Mouse (Mus musculus): ENCODE measurements around the gene Atp8a1. TPM values are rescaled to one million over a fixed set of nuclear protein-coding genes. Genes with fewer than 3 reads are reported as not detected.
"Not testable (repeated sequence)": the region's sequence is repeated elsewhere in the genome, so short reads cannot be mapped to it uniquely, and the experiment has no call there.

Atp8a1 gene
- total RNA-seq, 2 experiments from 2014 or later = 9.7 to 11.3 TPM

DNA sequence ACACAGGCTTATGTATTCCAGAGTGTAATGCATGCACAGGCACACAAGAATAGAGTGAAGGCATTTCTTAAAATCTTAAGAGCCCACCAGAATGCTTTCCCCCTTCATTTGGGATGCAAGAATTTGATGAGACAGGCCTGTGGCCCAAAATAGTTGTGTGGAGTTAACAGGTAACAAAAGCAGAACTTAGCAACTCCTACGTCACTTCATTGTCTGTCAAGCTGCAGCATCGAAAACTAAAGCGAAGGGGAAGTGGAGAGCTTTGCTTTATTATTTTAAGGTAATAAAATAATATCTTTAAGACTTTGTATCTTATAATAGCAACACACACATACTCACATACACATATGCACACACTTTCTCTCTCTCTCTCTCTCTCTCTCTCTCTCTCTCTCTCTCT, 20.3 kb downstream of the Atp8a1 start:
- no peak for DNase-seq

DNA sequence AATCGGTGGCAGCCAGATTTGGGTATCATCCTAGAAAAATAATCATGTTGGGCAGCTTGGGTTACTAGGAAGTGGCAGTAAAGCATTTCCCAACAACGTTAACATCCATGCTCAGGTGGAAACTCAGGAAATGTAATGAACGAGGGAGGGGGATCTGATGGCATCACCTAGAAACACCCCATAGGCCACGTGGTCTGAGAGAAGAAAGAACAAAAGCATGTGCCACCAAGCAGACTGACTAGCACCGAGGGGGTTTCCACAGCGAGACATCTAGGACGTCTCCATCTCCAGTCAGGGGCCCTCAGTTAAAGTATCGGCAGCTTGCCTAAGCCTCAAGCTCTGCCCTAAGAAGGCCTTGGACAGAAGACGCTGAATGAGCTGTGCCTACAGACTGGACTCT, 21.0 kb downstream of the Atp8a1 start:
- no peak for DNase-seq

DNA sequence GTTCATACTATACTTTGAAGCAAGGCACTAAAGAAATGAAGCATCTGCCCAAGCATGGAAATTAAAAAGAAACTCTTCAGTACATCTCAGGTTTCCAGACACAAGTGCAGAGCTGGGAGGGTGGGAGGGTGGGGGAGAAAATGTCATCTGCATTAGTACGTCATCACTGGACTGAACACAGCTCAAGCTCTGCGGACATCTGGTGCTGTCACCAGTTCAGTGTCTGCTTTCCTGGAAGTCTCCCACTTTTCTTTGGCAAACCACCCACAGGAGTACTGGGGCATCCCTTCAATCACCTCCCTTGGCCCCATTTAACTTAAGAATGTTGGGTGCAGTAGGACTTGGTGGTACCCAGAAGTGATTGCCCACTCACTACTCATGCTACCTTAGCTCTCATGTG, 22.6 kb downstream of the Atp8a1 start:
- no peak for DNase-seq

DNA sequence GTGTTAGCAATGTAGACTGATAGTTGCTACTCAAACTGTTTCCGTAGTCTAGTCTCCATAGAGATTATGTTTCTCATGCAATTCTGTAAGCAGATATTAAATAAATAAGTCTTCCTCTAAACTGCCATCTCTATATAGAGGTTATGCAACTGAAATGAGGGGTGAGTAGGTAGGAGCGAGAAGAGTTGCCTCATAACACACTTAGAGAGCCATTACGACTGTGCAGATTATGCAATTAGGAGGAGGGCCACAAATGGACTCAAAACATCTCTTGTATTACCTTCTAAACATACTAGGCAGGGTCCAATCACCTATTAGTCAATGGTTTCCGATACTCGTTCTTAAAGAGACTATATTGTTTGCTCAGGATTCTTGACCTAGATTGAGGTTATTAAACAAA, 23.5 kb downstream of the Atp8a1 start:
- DNase-seq = no peak

DNA sequence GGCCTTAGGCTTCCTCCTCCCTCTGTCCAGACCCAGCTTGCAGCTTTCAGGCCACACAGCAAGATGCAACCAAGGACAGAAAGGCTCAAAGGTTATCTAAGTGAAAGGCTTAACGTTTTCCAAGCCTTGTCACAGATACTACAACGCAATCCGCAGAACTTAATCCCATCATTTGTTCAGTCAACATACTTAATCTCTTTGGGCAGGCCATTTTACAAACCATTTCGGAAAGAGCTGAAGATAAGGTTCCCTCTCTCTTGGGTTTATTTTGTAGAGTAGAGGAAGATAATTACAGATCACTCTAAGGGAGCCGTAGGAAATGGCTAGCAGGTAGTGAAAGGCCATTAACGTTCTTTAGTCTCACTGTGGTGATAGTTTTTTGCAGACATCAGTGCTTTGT, 24.6 kb downstream of the Atp8a1 start:
- no peak for DNase-seq

DNA sequence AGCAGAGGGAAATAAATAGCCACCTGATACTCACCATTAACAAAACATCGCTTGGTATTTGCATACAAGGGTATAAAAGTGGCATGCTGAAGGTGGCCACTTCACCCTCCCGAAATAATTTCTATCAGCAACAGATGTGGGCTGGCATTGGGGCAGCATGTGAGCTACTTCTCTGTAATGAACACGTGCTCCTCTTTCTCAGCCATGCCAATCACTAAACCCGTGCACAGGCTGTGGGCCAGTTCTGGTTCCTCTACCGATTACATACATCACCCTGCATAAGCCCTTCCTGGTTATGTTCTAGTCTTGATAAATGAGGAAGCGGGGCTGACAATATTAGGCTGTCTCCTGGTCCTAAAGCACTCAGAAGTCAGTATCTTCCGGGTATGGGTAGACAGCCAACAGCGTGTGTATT, 25.2 kb downstream of the Atp8a1 start:
- no peak for DNase-seq

DNA sequence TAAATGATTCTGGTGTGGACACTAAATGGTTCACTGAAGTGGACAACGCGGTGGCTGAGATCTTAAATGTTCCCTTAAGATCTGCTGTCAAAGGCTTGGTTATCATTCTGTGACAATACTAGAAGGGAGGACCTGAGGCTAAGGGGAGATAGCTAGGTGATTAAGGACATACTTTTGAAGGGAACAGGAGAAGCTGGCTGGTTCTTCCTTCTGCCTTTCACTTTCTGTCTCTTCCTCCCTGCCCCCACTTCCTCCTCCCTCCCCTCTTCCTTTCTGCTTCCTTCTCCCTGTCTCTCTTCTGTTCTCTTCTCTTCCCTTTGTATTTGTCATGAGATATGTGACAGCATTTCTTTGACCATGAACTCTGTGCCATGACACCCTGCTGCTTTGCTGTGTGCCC, 26.0 kb downstream of the Atp8a1 start:
- DNase-seq = no peak

DNA sequence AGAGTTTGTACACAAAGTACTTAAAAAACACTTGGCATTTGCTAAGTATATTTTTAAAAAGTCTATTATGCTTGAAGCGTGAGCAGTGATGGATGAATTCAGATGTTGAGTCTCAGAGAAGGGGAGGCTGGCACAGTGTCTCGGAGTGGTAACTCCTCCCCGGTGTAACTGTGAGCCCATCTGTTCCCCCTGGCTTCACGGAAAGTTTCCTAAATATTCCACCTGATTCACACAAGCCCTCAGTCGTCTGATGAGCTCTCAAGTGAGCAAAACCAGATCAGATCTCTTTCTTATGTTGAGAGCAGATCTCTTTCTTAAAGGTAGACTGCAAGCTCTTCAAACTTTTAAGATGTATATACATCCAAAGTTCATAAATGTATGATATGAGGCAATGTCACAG, 27.8 kb downstream of the Atp8a1 start:
- DNase-seq = no peak

DNA sequence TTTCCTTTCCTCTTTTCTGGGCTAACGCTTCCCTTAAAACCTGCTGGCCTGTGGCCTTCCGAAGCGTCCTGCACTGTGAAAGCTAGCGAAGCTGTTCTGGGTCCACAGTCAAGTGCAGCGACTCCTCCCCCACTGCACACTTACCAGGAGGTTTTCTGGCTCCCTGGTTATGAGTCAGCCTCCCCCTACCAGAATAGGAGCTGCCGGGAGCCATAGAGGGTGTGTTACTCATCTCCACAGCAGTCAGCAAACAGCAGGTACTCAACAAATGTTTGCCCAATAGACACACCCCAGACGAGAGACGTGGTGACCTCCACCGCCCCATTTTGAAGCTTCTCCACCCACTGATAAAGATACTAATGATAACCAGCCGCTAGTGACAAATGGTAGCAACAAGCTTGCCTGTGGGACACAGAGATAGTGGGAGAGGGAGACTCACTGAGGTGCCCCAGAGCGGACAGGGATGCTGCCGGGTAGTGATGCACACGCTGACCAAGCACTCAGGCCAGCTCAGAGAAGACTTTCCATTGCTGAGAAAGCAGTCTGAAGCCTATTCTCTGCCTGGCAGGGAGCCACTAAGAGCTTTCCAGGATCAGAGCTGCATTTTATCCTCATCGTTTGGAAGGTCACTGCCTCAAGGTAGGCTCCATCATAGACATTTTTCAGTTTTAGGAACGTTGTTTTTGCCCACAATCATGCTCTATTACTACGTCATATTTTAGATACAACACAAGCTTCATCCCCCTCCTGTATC, 31.5 kb downstream of the Atp8a1 start:
- DNase-seq = no peak

DNA sequence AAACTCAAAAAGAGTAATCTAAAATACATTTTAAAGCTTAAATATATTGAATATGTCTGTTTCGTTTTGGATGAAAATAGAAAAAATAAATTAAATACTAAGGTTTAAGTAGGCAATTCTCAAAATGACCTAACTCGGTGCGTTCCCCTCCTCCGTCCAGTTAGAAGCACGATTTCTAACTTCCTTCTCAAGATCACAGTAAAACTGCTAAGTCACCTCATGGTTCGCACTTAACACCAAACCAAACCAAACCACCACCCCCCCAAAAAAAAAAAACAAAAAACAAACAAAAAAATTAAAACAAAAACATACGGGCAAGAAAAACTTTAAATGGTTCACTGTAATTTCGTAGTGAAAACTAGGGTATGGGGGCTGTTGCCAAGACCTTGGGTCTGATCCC, 32.2 kb downstream of the Atp8a1 start:
- not testable (repeated sequence) for DNase-seq

DNA sequence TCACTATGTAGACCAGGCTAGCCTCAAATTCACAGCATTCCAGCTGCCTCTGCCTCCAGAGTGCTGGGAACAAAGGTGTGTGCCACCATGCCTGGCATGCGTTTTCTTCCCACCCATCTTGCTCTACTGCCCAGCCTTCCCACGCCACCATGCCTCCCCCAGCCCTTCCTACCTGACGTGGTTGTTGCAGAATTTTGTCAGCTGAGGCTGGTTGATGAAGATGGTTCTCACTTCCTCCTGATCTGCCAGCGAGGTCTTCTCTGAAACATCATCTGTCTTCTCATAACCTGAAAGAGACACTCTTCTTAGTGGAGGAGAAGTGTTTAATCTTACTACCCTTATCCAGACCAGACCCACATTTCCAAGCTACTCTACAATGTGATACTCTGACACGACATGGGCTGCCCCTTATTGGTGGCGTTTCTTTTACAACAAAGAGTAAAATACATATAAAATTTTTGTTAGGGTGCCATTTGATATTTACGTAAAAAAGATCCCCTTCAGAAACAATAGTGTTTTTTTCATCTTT, 32.7 kb downstream of the Atp8a1 start:
- no peak for DNase-seq

DNA sequence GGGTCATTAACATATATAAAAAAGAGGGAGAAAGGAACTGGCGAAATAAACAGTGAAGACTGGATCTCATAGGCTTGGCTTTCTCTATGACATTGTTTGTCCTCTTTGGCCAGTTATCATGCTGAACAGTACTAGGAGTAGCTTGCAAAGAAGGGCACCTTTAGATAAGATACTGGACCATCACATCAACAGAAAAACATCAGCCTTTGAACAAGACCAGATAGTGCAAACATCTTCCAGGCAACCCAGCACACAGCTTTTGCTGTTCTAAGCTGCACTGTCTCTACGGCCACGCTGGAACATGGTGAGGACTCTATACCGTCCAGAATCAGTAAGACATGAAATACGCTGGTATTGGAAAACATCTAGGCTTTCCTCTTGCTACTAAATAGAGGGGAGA, 33.9 kb downstream of the Atp8a1 start:
- no peak for DNase-seq

DNA sequence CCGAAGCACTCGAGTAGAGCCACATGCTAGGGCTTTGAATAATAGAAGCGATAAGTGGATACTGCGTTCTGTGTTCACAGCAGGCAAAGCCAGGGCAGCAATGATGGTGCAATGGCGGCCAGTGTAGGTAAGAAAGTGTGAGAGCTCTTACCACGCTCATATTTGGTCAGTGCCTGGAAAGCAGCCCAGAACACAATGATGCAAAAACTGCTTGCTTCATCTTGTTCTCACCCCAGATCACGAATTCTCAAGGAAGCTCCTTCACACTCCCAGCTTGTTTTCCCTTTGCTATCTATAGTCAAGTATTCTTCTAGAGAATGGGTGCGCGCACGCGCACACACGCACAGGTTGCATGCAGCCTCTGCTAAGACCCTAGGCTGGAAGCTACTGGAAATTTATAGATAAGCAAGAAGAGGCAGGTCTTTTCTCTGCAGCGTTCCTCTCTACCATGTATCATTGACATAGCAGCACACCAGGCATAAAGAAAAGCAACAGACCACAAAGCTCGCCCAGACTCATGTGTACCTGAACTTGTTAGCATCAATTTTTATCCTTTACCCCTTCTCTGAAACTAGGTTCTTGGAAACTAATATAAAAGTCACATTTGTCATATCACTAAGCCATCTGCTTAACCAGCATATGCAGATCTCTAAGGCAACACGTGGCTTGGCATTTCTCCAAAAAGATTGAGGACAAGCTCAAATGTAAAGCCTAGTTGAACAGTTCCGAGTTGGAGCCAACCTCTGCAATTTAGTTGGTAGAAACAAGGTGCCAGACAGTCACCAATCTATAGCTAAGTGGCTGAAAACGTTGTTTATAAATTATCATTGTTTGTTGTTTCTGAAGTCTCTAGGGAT, 44.8 kb downstream of the Atp8a1 start:
- no peak for DNase-seq

DNA sequence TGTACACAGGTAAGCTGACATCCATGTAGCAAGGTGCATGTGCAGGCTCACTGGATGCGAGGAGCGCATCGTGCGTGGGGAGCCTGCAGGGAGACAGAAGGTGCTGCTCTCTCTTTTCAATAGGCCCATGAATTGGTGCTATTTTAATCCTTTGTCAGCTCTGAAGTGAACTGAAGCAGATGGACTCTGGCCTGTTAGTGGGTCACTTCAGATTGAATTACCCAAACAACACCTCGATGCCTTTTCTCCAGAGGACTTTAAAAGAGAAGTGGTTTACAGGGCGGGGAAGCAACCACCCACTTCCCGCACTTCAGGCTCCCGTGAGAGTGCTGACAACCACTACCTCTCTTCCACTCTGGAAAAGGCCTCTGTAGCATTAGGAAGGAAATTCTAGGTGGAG, 46.4 kb downstream of the Atp8a1 start:
- no peak for DNase-seq

DNA sequence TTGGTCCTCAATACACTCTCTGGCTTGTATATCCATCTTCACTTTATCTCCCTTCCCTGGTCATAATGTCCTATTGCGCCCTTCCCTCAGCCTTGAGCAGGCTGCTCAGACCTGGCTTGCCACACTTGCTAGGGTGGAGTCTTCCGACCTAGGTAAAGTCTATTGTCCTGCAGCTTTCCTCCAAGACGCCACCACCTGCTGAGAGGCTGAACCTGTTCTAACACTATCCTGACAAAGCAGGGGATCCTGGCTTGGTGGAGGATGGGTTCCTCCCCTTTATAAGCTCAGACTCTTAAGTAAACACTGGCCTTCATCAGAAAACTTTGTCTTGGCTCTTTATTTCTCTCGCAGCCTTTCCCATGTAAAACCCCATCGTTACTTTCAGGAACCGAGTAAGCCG, 47.4 kb downstream of the Atp8a1 start:
- DNase-seq = no peak

DNA sequence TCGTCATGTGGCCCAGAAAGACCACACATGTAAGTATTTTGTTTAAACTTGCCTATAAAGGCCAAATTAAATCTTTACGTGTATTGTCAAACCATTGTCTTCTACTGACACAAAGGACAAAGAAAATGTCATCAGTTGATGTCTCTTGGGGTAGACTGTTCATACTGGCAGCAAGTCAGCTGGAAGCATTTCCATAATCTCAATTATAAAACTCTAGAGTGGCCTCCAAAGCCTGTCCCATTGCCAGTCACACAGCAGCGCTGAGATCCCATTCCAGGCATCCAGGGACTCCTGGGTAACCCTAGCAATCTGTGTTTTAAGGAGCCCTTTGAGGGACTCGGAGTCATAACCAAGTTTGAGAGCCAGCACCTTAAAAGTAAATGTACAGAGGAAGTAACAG, 48.9 kb downstream of the Atp8a1 start:
- DNase-seq = no peak

DNA sequence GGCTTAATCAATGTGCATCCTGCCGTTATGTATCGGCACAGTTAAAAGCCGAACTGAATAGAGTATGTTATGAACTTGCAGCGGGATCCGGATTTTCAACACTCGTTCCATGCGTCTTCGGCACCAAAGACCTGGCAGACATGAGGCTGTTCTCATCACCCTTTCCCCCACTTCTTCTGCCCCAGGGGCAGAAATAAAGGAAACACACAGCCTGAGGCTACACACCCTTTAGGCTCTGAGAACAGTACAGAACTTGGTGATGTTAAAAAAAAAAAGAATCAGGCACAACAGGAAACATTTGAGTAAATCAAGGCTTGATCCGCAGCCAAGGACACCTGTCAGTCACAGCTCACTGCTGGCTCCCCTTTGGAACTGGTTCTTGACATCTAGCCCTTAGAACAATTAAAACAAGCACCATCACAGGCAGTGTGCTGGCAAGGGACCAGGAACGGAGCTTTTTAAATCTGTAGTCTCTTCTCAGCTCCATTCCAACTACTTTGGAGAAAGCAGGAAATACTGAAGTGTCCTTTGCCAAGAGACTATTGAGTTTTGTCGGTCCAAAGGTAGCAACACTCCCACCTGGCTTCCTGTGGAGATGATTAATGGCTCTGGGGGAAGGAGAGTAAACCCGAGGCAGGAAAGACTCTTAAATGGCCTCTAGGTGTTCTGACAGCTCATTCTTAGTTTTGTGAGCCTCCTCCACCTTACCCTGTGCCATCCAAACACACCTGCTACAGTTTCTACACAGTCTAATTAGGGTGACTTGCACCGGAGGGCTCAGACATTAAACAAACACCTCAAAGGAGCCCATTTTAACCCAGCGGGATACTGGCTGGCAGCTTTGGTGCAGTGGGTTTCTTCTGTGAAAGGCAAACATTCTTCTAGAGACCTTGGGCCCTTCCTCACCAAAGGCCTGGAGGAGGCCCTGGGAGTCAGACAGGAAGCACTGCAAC, 50.0 kb downstream of the Atp8a1 start:
- DNase-seq = no peak

DNA sequence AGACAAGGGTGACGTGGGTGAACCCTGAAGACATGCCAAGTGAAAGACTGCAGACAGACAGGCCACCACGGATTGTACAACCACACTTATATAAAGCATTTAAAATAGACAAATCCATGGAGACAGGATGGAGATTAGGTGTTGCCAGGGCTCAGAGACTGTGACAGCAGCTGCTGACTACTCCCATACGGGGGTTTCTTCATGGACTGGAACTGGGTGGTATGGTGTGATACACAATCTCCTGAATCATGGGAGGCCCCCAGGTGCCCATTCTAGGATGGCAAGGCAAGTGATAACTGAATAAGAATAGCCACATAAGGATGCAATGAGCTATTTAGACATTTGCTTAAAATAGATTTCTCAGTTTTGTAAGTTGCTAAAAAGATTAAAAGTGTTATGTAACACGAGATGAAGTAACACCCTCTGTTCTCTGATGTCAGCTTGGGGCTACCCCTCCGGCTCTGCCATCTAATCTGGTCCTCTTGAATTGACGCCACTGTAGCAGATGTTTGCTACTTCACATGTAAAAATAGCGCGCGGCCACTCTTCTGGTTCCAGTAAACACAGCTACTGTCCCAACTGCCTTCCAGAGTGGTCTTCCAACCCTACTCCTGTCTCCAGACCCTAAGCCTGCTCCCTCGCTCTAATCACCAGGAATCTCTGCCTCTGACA, 53.0 kb downstream of the Atp8a1 start:
- DNase-seq = no peak

DNA sequence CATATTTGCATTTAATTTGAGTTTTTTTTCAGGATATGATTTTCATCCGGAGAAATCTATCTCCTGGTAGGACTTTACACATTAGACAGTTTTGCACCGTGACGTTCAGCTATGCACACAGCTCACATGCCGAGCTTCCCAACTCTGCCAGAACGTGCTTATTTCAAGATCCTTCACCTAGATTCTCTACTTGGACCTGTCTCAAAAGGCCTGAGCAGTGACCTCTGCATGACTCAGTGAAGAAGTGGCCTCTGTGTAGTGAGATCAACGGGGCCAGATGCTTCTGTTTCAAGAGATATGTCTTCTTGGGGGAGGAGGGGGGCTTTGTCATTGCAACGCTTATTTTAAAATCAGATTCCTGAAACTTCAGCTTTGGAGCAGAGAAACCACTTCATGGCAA, 64.5 kb downstream of the Atp8a1 start:
- no peak for DNase-seq

DNA sequence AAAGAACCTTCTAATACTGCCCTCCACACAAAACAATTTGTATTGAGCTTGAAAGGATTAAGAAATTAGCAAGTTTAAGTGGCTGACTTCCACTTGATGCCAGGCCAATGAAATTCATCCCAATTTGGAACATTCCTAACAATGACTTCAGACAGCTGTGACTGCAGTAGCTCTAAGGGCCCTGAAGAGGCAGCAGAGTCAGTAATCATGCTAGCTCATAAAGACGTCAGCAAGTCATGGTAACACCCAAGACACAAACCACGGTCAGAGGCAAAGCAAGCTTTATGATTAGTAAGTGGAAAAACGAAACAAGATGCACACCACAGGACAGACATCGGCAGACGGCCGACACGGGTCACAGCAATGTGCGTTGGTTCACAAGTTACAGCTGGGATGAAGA, 69.2 kb downstream of the Atp8a1 start:
- peak; percentile 14 for DNase-seq

DNA sequence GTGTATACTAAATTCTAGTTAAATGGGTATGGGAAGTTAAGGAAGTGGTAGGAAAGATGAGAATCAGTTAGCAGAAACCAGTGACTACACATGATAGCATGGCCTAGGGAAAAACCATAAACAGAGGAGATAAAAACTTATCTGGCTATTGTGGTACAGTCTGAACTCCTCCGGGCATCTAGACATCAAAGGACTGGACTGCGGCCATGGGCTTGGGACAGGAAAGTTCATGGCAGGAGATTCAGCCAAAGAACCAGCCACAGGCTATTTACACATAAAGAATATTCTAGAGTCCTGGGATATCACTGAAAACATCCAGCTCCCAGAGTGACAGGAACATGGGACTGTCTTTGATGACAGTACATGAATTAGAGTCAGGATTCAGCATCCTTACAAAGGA, 73.0 kb downstream of the Atp8a1 start:
- no peak for DNase-seq

DNA sequence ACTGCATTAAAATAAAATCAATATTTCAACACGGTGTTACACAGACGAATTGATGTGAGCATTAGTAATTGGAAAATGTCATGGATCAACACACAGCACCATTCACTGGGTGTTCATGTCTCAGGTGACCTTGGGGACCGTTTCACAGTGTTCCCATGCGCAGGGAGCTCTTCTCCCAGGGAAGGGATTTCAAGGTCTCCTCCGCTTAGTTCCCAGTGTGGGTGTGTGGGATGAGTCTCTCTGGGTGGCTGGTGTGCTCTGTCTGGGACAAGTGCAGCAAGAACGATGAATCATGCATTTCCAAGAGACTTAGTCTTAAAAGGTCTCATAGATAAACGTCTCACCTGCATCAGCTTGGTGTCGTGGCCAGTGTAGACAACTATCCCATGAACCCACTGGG, 78.5 kb downstream of the Atp8a1 start:
- no peak for DNase-seq

Data from gastrocnemius, postnatal 10 days (tissue).